Mouse (Mus musculus): ENCODE results near the gene Tomm40l. TPM values are rescaled to one million over a fixed set of nuclear protein-coding genes. Genes with fewer than 3 reads are reported as not detected.
"Not testable (repeated sequence)": the region's sequence is repeated elsewhere in the genome, so short reads cannot be mapped to it uniquely, and the experiment has no call there.

The Tomm40l gene
- polyA plus RNA-seq, 1 experiment, result 77.3 TPM

DNA sequence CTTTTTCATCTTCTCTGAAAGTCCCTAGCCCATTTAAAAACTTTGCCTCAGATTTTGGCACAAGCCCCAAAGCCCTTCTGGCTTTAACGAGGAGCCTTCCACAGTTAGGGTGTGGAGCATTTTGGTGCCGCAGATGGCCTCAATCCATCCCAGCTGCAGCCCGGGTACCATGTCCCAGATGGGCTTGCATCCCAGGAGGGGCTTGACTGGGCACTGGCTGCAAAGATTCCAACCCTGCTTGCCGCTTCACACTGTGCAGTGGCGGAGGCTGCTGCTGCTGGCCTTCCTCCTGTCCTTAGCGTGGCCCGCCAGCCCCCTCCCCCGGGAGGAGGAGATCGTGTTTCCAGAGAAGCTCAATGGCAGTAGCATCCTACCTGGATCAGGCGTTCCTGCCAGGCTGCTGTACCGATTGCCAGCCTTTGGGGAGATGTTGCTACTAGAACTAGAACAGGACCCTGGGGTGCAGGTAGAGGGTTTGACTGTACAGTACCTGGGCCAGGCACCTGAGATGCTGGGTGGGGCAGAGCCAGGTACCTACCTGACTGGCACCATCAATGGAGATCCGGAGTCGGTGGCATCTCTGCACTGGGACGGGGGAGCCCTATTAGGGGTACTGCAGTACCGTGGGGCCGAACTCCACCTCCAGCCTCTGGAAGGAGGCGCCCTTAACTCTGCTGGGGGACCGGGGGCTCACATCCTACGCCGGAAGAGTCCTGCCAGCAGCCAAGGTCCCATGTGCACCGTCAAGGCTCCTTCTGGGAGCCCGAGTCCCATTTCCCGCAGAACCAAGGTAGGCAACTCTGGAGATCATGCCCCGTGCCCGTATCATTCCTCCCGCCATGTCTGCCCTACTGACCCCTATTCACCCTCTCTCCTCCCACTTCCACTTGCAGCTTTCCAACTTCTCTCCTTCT lies 28.6 kb upstream of the Tomm40l start, which contains the start of gene Ndufs2:
Gene Ndufs2, minus strand, starts transcription at position 709 of the 914 bp plus-strand sequence.
- no peak for DNase-seq (ENCODE audit: extremely low spot score in 1 of 2, low spot score in 1 of 2)

DNA sequence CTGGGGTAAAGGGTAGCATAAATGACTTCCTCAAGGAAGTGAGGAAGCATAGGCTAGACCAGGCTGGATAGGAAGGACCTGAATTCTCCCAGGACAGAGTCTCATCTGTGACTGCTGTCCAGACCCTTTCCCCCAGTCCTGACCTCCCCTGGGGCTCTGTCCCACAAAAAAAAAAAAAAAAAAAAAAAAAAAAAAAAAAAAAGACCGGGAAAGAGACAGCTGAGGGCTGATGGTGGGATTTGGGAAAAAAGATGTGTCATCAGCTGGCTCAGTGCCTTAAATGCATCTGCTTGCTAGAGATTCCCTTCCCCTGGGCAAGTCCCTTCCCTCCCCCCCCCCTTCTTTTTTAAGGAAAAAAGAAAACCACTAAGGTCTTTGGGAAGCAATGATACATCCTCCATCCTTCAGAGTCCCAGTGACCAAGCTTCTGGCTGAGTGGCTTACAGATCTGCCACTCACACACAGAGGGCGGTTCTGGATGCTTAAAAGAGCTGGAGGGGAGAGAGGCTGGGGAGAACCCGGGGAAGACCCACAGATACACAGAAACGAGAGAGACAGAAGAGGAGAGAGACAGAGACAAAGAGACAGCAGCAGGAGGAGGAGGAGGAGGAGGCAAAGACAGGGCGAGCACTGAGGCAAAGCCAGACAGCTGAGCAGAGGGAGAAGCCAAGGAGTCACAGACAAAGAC lies 27.7 kb upstream of the Tomm40l start, which contains the start of gene Adamts4:
Gene Adamts4, plus strand, starts transcription at position 509 of the 688 bp plus-strand sequence.
- peak in 1 of 2 experiments; percentile 65 for DNase-seq (ENCODE audit: extremely low spot score in 1 of 2, low spot score in 1 of 2)

DNA sequence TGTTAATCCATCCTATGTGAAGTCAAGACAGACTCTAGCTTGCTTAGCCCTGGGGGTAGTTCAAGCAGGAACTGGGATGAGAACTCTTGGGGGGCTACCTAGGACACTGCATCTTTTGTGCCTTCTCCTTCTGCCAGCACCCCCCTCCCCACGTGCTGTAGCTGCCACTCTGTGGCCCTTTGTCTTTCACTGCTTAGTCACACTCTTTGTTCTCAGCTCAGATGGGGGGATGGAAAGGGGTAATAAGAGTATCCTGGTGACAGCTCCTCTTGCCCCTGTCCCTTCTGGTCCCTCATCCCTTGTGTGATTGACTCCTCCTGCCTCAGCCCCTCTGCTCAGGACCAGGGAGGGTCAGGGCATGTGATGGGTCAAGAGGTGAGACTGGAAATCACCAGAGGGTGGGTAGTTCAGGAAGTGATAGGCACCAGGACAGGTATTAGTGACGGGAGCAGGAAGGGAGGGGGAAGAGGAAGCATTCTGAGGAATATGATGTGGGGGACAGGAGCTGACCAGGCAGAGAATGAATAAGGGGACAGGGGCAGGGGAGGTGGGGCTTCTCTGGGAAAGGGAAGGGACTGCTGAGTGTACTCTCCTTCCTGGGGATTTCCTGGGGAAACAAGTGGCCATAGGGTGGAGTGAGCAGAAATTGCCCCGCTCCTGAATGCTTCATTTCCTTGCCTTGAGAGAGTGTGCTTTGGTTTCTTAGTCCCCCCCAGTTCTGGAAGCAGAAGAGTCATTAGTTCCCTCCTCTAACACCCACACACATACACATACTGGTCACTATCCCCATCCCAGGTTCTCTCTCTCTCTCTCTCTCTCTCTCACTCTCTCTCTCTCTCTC lies 26.3 kb upstream of the Tomm40l start:
- peak in 1 of 2 experiments; percentile 27 for DNase-seq (ENCODE audit: extremely low spot score in 1 of 2, low spot score in 1 of 2)

DNA sequence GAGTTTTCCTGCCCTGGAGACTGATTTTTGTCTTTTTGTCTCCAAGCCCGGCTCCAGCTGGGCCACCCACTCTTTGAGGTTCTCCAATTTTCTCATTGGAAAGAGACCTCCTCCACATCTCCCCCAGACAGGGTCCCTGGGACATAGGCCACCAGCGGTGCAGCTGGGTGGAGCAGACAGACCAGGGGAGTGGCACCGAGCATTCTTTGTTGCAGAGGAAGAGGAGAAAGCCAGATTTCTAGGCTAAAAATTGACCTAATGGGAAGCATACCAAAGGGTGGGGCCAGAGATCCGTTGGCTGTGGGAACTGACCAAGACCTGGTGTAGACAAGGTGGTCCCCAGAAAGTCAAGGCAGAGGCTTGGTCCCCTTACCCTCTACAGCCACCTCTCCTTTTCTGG lies 25.6 kb upstream of the Tomm40l start:
- DNase-seq (ENCODE audit: extremely low spot score in 1 of 2, low spot score in 1 of 2), result no peak

DNA sequence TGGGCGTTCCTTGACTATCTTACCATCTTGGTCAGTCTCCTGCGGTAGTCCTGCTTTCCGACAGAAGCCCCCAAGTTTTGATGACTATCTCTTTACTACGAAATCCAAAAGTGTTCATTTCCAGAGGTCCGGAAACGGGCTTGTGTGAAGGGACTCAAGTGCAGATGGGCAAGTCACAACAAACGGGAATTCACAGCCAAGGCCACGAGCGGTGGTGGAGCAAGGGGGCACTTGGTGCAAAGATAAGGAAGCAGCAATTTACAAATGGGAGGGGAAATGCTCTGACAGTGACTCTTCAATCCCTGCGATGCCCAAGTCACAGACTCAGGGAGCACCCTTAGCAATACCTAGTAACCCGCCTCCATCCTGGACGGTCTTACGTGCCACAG lies 25.1 kb upstream of the Tomm40l start:
- DNase-seq (ENCODE audit: extremely low spot score in 1 of 2, low spot score in 1 of 2), result no peak

DNA sequence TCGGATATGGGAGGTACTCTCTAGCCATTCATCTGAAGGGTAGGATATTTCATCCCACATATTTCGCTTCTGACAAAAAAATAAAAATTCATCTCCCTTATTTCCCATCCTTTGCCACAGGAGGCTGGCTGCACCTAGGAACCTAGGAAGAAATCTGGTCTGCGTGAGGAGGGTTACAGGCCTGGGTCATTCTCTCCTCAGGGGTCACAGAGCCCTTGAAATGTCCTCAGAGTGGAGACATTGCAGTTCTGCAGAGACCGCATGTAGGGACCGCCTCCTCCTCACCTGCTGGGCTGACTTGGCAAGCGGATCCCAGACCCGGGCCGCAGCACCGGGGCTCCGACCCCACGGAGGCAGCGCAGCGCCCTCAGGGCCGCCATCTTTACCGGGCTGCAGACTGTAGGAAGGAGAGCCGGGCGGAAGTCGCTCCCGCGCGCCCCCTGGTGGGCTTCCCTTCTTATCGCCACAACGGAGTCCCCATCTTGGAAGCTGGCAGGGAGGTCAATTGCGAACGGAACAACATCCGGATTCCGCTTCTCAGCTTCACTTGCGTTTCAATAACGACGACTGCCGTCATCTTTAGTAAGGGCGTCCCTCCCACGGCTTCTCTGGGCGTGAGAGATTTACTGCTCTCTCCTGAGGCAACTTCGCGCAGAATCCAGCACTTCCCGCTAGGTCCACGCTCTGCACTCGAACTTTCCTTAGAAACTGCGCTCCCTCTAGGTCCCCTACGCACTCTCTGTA lies 24.6 kb upstream of the Tomm40l start:
- DNase-seq (ENCODE audit: extremely low spot score in 1 of 2, low spot score in 1 of 2), result peak; percentile 98 to 99

DNA sequence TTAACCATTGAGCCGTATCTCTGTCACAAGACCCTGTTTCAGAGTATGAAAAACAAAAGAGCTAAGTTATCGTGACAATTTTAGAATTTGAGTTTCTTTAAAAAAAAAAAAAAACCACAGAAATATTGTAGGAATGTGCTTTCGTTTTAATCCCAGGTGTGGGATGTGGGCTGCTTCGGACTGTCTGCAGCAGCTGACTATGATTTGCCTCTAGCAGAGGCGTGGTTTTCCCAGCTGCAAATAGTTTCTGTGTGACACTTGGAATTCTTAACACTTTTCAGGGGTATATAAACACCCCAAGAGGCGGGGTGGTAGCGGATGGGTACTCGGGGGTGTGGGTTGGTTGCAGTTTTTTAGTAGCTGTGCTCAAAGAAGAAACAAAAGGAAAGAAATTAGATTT lies 23.0 kb upstream of the Tomm40l start:
- no peak for DNase-seq (ENCODE audit: extremely low spot score in 1 of 2, low spot score in 1 of 2)

DNA sequence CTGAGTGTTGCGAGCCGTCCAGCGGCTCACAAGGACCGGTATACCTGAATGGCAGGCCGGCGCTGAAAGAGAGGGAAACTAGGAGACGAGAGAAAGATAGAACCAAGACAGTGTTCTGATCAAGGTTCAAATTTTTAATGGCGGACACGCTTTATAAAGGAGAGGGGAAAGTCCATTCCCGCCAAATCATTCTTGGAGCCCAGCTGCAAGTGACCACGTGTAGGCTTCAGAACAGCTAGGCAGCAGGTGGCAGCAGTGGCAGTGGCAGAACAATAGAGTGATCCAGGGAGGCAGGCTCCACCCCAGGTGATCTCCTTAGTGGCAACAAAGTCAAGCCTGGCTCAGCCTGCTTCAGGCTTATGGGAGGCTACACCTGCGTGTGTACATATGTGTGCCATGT lies 19.6 kb upstream of the Tomm40l start:
- DNase-seq (ENCODE audit: extremely low spot score in 1 of 2, low spot score in 1 of 2), result not testable (repeated sequence)

DNA sequence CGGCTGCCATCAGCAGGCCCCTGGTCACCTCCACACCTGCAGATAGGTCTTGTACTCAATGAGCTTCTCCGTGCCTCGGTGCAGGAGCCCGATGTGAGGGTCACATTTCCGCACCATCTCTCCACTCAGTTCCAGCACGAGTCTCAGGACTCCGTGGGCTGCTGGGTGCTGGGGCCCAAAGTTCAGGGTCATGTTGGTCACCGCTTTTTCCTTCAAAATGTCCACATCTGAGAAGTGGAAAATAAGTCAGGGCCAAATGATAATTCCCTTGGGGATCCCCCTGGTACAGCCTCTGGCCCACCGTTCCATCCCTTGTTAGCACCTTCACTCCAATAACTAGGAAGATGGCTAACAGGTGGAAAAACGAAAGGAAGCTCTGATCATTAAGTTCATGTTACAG lies 18.6 kb upstream of the Tomm40l start:
- no peak for DNase-seq (ENCODE audit: extremely low spot score in 1 of 2, low spot score in 1 of 2)

DNA sequence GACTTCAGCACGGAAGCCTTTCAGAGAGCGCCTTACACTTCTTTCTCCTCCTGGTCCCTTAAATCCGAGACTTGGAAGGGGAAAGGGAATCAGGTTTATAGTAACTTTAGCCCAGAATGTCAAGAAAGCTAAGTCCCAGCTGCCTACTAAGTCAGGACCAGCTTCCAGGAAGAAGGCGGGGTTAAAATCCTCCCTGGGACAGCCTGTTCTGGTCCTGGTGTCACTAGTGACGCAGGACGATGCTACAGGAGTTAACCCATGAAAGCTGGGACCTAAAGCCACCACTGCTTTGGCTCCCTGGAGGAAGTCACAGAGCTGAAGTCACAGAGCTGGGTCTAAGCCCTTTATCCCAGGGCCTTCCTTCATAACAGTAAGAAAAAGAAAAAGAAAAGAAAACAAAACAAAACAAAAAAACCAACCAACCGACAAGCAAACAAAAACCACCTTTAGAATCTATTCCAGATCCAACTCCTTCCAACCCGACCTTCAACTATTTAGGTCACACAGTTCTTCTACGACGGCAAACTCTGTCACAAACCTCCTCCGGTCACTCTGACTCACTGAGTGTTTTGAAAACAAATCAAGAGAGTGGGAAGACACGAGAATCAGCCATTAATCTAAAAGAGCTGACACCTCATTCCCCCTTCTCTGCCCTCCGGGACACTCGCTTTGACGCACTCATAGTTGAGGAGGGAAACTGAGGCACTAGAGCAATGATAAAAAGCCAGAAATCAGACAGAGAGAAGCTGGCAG lies 17.9 kb upstream of the Tomm40l start:
- DNase-seq (ENCODE audit: extremely low spot score in 1 of 2, low spot score in 1 of 2), result no peak

DNA sequence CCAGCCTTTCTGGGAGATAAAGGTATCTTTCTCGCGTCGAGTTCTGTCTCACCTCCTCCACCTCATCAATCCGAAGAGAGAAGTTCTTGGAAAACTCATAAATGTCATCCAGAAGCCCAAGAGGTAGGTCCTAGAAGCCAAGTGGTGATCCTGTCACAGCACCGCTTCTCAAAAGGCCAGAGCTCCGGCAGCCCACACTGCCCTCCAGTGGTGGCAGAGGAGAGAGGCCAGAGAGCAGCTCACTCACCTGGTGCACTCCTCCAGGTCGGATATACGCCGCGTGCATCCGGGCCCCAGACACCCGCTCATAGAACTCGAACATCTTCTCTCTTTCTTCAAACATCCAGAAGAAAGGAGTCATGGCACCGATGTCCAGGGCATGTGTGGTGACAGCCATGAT lies 16.1 kb upstream of the Tomm40l start:
- peak in 1 of 2 experiments; percentile 57 for DNase-seq (ENCODE audit: extremely low spot score in 1 of 2, low spot score in 1 of 2)

DNA sequence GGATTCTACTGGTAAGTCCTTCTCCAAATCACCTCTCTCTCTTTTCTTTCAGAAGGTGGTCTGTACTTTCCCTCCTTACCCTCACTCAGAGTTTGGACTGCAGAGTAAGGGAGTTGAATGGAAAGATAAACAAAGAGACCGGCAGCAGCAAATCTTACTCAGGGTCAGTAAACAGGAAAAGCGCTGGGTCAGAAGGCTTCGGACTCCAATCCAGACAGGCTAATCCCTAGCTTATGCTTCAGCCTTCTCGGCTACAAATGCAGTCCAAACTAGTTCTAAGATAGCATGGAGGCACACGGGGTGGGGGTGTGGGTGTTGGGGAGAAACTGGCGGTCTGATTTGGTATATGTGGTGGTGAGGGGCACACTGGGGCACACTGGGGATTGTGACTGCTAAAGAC lies 15.1 kb upstream of the Tomm40l start:
- DNase-seq (ENCODE audit: extremely low spot score in 1 of 2, low spot score in 1 of 2), result no peak

DNA sequence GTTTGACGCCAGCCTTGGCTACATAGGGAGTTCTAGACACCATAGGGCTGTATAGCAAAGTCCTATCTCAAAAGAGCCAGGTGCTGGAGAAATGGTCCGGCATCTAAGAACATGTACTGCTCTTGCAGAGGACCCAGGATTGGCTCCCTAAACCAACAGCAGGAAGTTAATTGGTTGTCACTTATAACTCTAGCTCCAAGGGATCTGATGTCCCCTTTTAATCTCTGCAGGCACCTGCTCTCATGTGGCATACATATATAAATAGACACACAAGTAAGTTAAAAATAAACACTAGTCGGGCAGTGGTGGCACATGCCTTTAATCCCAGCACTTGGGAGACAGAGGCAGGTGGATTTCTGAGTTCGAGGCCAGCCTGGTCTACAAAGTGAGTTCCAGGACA lies 13.5 kb upstream of the Tomm40l start:
- no peak for DNase-seq (ENCODE audit: extremely low spot score in 1 of 2, low spot score in 1 of 2)

DNA sequence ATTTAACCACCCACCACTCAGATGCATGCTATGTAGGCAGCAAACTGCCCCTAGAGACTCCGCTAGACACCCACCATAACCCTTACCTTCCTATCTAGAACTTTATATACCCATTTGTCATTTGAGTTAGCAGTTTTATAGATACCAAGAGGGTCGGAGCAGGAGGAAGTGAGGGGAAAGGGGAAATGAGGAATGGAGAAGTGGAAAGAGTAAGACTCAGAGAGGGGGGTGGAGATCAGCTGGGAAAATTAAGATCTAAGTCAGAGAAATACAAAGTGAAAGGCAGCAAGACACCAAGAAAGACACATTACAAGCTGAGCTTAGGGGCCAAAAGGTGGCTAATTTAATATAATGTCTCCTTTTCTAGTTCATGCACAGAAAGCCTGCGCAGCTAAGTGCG lies 12.2 kb upstream of the Tomm40l start:
- no peak for DNase-seq (ENCODE audit: extremely low spot score in 1 of 2, low spot score in 1 of 2)

DNA sequence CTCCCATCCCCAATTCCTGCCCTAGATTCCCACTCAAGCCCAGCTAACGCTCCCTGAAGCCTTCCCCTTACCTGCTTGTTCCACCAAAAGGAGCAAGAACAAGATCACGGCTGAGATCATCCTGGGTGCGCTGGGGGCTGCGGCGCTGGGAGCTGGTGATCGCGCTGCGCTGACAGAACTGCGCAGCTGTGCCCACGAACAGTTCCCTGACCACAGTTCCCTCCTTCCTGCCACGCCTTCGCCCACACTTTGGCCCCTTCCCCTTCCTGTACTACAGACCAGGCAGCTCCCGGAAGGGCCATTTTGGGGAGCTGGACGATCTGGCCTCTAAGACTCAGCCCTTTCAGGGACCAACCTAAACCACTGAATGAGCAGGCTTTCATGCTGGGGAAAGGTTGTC lies 11.8 kb upstream of the Tomm40l start, which contains the start of gene Fcer1g:
Gene Fcer1g, minus strand, starts transcription at position 240 of the 400 bp plus-strand sequence.
- DNase-seq (ENCODE audit: extremely low spot score in 1 of 2, low spot score in 1 of 2), result no peak

DNA sequence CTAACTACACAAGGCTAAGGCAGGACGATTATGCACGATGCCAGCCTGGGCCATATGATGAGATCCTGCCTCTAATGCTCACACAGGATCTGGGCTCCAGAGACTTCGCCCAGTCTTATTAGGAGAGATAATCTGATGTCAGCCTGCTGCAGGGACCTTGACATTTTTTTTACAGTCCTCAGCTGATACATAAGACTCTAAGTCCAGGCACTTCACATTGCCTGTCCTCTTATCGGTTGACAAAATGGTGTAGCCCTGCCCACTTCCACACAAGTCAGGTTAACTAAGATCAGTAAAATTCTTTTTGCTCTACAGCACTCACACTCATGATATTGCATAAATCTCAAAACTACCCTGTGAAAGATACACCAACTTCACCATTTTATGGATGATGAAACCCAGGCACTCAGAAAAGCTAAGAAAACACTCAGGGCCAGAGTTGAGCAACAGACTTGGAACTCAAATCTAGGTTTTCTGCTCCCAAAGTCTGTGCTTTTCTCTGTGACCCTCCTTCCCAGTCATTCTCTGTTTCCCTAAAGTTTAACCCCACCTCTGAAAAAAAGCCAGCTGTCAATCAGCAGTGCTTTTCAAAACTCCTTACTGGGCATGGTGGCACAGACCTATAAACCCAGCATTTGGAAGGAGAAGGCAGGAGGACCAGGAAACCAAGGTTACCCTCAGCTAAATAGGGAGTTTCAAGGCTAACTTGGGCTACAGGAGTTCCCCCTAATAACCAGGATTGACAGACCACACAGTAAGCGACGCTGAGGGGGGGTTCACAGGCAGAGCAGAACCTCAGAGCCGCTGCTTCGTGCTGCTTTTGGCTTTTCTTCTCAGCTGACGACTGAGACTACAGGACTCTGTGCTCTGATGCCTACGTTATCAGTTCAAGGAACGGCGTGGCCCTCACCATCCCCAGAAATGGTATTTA lies 10.8 kb upstream of the Tomm40l start:
- no peak for DNase-seq (ENCODE audit: extremely low spot score in 1 of 2, low spot score in 1 of 2)

DNA sequence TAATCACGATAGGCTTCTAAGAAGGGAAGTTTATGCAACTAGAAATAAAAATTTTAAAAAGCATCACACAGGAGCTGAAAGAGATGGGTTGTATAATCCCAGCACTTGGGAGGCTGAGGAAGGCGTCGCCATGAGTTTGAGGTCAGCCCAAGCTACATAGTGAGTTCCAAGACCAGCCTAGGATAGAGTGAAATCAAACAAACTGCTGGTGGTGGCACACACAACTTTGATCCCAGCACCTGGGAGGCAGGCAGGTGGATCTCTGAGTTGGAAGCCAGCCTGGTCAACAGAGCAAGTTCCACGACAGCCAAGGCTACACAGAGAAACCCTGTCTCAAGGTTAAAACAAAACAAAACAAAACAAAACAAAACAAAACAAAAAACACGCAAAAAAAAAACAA lies 10.0 kb upstream of the Tomm40l start:
- no peak for DNase-seq (ENCODE audit: extremely low spot score in 1 of 2, low spot score in 1 of 2)

DNA sequence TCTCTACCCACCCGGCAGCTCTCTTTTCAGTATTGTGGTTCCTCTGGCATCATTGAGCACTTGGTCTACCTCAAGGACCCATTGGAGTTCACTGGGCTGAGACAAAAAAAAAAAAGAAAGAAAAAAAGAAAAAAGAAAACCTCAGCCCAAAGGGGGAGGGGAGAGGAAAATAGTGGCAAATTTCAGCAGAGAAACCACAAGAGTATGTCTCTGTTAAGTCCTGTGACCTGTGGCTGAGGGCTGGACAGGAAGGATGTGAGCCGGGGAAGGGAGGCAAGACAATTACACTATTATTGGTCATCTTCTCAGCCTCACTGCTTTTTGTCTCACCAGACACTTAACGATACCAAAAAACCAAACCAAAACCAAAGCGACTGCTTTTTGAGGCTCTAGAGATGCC lies 9.5 kb upstream of the Tomm40l start:
- no peak for DNase-seq (ENCODE audit: extremely low spot score in 1 of 2, low spot score in 1 of 2)

Data from frontal cortex, adult 2 months (tissue).